Mouse (Mus musculus): ENCODE data around the gene B3gat3.

GRCm38 (mm10) chr19:8927891-8928525 is 7.8 kb downstream of the B3gat3 start:
- no peak for TF ChIP-seq POLR2A (IDR thresholded peaks at IDR 0.05; ENCODE audit: borderline replicate concordance, extremely low read depth, insufficient read depth, insufficient read length, poor library complexity, severe bottlenecking)
- TF ChIP-seq CTCF (IDR thresholded peaks at IDR 0.05; ENCODE audit: borderline replicate concordance, extremely low read depth, insufficient read depth, insufficient read length) = no peak

Measured in brain, embryonic 14.5 days (tissue).